Mouse (Mus musculus): ENCODE results near the gene Tanc2.

GRCm38 (mm10) chr11:105934816-105935215, 345.0 kb downstream of the Tanc2 start:
- TF ChIP-seq CTCF (IDR thresholded peaks at IDR 0.05; ENCODE audit: borderline replicate concordance, extremely low read depth, insufficient read depth, insufficient read length) = no peak
- no peak for TF ChIP-seq POLR2A (IDR thresholded peaks at IDR 0.05; ENCODE audit: borderline replicate concordance, extremely low read depth, insufficient read depth, insufficient read length, poor library complexity, severe bottlenecking)

All from brain, embryonic 14.5 days (tissue).